Mouse (Mus musculus) E14TG2a.4 (cell line): ENCODE results near the gene Tfpi.

Experiments used
- CTCF ChIP-seq: conservative IDR thresholded peaks from 2 replicates; pipeline ENCODE4 v1.5.1; 2014; ENCODE audit warnings: low read length
- NANOG ChIP-seq: IDR thresholded peaks from 2 replicates; pipeline ENCODE4 v1.6.1; 2014; ENCODE audit warnings: borderline replicate concordance, low read length, mixed read lengths
- POU5F1 ChIP-seq: IDR thresholded peaks from 2 replicates; pipeline ENCODE4 v1.6.1; 2014; ENCODE audit warnings: low read length, borderline replicate concordance

DNA sequence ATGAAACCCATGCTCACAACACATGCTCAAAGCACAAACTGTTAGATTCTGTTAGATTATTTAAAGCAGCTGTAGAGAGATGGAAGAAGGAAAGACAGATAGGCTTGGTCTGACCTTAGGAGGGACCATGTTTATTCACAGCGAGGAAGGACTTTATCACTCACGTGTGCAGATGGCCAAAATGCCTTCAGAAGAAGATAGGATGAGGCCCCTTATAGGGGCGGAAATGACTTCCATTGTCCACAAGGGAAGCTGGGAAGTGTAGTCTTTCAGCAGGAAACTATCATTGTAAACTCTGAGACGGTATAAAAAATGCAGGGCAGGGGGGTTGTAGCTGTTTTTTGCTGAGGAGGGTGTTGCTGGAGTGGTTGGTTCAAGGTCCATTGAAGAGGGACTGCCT is at the start of gene Tfpi:
- TF ChIP-seq POU5F1 (no peak), CTCF (no peak), NANOG (no peak)
